Mouse (Mus musculus): ENCODE results near the gene B3galt2. TPM values are rescaled to one million over a fixed set of nuclear protein-coding genes. Genes with fewer than 3 reads are reported as not detected.

Gene B3galt2
- polyA plus RNA-seq (2012): not detected in 2 replicates

- no peak for TF ChIP-seq GATA1 (IDR thresholded peaks at IDR 0.05; ENCODE audit: low read length)
Measured at GRCm38 (mm10) chr1:143640650-143641407, at the start of gene B3galt2. TSS of gene B3galt2 (plus strand) at chr1:143640664.

GRCm38 (mm10) chr1:143596864-143597263 lies 43.6 kb upstream of the B3galt2 start:
- TF ChIP-seq GATA1 (IDR thresholded peaks at IDR 0.05; ENCODE audit: low read length): no peak

- no peak for TF ChIP-seq GATA1 (IDR thresholded peaks at IDR 0.05; ENCODE audit: low read length)
Measured at GRCm38 (mm10) chr1:143608911-143609310, 31.6 kb upstream of the B3galt2 start.

DNA sequence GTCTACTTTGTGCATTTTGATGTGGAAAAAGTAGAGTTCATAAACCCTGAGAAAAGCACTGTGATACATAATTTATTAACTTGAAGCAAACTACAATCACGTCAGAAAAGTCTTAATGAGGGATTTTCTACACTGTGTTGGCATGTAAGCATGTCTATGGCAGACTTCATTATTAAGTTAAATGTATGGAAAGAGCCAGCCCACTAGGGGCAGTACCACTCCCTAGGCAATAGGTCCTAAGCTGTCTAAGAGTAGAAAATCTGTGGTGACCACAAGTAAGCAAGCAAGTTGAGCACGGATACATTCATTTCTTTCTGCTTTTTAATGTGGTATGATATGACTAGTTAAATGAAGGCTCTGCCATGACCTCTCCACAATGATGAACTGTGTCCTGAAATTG lies 27.6 kb upstream of the B3galt2 start:
- no peak for TF ChIP-seq GATA1 (IDR thresholded peaks at IDR 0.05; ENCODE audit: low read length)

DNA sequence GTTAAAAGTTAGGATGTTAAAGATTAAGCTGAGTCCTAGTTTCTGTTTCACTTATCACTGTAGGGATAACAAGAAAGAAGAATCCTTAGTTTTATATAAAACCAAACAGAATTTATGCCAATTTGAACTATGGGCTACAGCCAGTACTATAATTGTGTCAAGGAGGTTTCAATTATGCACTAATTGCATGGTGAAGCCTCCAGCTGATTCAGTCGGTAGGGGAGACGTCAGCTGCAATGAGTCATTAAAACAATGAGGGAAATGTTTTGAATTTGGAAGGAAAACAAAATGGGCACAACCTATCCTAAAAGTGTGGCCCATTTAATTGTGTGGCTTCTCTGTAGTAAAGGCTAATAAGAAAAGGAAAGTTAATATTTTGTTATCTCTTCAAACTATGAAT lies 20.7 kb upstream of the B3galt2 start:
- TF ChIP-seq GATA1 (IDR thresholded peaks at IDR 0.05; ENCODE audit: low read length): no peak

GRCm38 (mm10) chr1:143621930-143622329 lies 18.5 kb upstream of the B3galt2 start:
- no peak for TF ChIP-seq GATA1 (IDR thresholded peaks at IDR 0.05; ENCODE audit: low read length)

GRCm38 (mm10) chr1:143622634-143623033 lies 17.8 kb upstream of the B3galt2 start:
- TF ChIP-seq GATA1 (IDR thresholded peaks at IDR 0.05; ENCODE audit: low read length): no peak

DNA sequence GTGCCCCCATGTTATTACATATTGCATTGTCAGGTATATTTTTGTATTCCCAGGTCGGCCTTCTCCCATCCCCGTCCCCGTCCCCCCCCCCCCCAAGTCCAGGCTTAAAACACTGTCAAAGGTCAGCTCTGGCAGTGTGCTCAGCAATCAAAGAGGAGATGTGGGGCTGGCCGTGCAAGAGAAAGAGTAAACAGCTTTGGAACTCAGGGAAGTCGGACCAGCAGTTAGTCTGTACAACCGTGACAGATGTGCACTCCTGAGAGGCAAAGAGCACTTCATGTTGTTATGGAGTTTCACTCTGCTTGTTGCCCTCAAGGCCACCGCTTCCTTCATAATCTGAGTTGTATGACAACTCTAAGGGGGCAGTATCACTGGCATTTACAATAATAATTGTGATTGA lies 9.1 kb upstream of the B3galt2 start:
- TF ChIP-seq GATA1 (IDR thresholded peaks at IDR 0.05; ENCODE audit: low read length): no peak

DNA sequence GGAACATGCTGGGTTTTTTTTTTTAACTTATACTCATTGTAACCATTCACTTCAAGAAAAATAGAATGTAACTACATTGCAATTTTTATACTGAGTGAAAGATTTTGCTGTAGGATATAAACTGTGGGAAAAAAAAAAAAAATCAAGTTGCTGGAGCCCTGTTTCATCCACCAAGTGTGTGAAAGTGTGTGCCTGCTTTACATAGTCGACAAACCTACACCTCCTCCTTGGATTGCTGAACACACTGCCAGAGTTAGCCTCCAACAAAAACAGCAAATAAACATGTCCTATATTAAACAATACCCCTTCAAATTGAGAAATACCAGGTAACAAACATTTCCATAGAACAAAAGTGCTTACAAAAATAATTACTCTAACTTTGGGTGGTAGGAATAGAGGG lies 8.1 kb upstream of the B3galt2 start:
- no peak for TF ChIP-seq GATA1 (IDR thresholded peaks at IDR 0.05; ENCODE audit: low read length)

- TF ChIP-seq GATA1 (IDR thresholded peaks at IDR 0.05; ENCODE audit: low read length): no peak
Measured at GRCm38 (mm10) chr1:143632854-143633587, 7.4 kb upstream of the B3galt2 start.

DNA sequence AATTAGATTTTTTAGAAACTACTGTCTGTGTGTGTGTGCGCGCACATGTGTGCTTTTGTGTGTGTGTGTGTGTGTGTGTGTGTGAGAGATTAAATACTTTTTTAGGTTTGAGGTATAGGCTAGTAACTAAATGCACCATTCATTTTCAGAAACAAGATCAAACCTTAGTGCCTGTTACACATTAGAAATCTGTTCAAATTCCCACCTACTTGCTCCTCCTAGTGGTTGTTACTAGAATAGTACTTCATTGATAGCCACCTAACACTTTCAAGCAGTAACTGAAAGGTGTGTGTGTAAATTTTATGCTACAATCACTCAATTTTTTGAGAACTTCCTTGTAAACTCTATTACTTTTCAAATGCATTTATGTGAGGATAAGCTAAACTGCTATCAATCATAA lies 3.8 kb downstream of the B3galt2 start:
- TF ChIP-seq GATA1 (IDR thresholded peaks at IDR 0.05; ENCODE audit: low read length): no peak

DNA sequence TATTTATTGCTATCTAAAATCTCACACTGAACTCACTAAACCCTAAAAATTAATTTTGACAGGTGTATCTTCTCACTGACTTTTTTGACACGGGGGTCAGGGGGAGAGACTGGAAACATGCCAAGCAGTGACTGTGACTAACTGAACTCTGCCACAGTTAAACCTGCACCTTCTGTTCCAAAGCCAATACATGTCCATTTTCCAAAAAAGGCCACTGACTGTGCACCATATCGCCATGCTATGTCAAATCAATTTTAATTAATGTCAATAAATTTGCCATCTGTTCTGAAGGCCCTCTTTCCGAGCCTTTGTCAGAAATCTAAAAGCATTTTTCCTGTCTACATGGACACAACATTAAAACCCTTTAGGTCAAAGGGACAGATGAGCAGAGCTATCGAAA lies 4.9 kb downstream of the B3galt2 start:
- no peak for TF ChIP-seq GATA1 (IDR thresholded peaks at IDR 0.05; ENCODE audit: low read length)

DNA sequence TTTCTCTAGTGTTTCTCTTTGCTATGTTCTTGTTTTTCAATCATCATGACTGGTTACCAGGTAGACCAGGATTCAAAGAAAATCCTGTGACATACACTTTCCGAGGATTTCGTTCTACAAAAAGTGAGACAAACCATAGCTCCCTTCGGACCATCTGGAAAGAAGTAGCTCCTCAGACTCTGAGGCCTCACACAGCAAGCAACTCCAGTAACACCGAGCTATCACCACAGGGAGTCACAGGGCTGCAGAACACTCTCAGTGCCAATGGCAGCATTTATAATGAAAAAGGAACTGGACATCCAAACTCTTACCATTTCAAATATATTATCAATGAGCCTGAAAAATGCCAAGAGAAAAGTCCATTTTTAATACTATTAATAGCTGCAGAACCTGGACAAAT lies 5.8 kb downstream of the B3galt2 start:
- no peak for TF ChIP-seq GATA1 (IDR thresholded peaks at IDR 0.05; ENCODE audit: low read length)

DNA sequence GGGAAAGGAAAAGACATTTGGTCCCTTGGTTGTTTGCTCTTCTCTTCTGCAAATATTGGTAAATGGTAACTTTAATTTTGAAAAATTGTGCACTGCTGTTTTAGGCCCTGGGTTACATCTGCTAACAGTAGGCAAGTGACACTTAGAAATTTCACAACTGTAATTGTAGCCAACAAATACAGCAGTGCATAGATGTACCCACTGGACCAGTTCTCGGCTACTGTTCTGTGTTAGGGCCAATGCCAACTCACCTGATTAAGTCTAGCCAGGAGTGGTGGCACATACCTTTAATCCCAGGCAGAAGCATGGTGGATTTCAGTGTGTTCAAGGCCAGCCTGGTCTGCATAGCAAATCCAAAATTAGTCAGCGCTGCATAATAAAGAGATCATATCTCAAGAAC lies 9.9 kb downstream of the B3galt2 start:
- no peak for TF ChIP-seq GATA1 (IDR thresholded peaks at IDR 0.05; ENCODE audit: low read length)

GRCm38 (mm10) chr1:143653646-143654045 lies 13.2 kb downstream of the B3galt2 start:
- no peak for TF ChIP-seq GATA1 (IDR thresholded peaks at IDR 0.05; ENCODE audit: low read length)

GRCm38 (mm10) chr1:143663197-143663596 lies 22.7 kb downstream of the B3galt2 start:
- TF ChIP-seq GATA1 (IDR thresholded peaks at IDR 0.05; ENCODE audit: low read length): no peak
